Mouse (Mus musculus): ENCODE results near the gene Tmem95. TPM values are rescaled to one million over a fixed set of nuclear protein-coding genes. Genes with fewer than 3 reads are reported as not detected.

Gene Tmem95
- total RNA-seq, 4 experiments from 2014 or later = not detected

DNA sequence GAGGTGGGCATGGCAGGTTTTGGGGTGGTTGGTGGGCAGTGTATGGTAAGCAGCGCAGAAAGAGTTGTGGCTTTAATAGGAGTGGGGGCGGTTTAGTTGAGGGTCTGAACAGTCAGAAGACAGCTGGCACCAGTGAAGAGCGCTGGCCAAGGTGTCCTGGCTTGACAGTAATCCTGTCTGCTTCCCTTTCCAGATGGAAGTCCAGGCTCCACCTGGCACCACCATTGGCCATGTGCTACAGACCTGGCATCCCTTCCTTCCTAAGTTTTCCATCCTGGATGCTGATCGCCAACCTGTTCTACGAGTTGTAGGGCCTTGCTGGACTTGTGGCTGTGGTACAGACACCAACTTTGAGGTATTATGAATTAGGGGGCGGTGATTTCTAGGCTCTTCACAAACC lies 29.8 kb downstream of the Tmem95 start:
- DNase-seq (ENCODE audit: low spot score) = no peak

DNA sequence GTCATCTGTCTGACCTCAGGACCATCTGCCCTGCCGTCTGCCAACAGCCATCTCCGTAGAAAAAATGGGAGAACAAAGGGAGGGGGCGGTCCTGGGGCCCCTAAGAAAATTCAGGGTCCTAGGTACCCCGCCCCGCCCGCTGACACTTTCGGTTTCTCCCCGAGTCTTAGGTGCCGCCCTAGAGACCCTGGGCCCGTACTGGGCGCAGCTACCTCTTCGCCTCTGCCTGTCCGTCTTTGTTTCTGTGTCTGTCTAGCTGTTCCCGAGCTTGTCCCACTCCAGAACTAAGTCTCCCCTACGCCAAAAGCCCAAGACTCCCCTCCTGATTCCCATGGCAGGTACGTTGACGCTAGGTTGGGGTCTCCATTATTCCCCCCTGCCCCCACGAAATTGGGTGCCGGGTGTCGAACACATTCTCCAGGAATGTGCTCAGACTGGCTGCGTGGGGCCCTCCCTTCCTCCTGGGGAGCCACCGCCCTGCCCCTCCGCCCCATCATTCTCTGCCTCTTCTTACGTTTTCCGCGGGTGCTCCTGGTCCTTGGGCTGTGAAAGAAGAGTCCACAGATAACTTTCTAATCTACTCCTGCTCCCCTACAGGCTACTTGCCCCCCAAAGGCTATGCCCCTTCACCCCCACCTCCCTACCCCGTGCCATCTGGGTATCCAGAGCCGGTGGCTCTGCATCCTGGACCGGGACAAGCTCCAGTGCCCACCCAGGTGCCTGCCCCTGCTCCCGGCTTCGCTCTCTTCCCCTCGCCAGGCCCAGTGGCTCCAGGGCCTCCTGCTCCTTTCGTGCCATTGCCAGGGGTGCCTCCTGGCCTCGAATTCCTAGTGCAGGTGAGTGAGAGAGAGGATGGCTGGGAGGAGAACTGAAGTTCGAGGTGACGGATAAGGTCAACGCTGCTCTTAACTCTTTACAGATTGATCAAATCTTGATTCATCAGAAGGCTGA lies 30.8 kb downstream of the Tmem95 start:
- peak; percentile 32 for DNase-seq (ENCODE audit: low spot score)

DNA sequence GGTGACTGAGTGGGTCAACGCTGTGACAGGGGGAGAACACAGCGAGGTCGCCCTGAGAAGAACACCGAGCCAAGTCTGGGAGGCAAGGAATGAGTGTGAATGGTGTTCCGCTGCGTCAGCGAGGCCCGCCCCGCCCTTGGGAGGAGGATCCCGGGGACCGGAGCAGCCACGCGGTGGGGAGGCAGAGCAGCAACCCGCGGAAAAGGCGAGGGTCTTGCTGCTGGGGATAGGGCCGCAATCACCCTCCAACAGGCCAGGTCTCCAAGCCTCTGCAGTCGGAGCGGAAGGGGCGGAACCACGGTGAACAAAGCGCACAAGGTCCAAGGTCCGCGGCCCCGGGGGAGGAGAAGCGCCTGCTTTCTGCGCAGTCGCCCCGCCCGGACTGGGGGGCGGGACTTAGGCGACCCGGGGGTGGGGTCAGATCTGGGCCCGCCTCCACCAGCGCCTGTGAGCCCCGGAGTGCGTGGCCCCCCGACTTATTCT lies 31.6 kb downstream of the Tmem95 start, which contains the start of gene Plscr3:
Gene Plscr3 (plus strand): TSS at position 179 of the 483 bp plus-strand sequence.
- peak; percentile 91 for DNase-seq (ENCODE audit: low spot score)

DNA sequence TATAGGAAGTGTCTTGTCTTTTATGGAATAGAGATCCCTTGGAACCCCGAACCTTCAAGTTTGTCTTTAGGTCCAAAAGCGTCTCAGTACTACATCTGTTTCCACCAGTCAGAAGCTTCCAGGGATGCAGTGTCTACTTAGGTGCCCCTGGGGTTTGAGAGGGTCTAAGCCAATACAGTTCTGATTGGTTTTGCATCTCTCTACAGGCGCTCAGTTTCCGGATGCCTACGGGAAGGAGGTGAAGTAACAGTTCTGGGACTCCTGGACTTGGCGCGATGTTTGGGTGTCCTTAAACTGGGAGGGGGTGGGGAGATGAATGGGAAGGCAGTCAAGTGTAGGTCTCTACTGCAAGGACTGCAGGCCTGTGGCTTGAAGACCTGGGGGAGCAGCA lies 39.1 kb downstream of the Tmem95 start:
- DNase-seq (ENCODE audit: low spot score) = no peak

GRCm38 (mm10) chr11:69837952-69838713 lies 39.7 kb downstream of the Tmem95 start, which contains the start of gene Tmem256:
TSS of gene Tmem256 (plus strand) at chr11:69838514.
- peak; percentile 98 for DNase-seq (ENCODE audit: low spot score)

DNA sequence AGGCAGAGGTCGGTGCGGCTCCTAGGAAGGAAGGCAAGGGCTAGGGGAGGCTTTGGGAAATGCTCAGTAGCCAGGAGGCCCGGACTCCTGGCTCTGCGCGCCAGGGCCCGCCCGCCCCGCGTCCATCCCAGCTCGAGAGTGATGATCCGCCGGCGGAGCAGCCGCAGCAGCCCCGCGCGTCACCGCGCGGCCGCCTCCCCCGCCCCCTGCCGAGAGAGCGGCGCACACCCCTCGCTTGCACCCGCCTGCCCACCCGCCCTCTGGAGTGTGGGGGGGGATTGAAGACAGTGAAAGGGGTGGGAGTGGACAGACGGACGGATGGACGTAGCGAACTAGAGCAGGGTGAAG lies 40.2 kb downstream of the Tmem95 start, which contains the start of gene Nlgn2:
Gene Nlgn2 (minus strand): TSS at position 181 of the 348 bp plus-strand sequence.
- no peak for DNase-seq (ENCODE audit: low spot score)

DNA sequence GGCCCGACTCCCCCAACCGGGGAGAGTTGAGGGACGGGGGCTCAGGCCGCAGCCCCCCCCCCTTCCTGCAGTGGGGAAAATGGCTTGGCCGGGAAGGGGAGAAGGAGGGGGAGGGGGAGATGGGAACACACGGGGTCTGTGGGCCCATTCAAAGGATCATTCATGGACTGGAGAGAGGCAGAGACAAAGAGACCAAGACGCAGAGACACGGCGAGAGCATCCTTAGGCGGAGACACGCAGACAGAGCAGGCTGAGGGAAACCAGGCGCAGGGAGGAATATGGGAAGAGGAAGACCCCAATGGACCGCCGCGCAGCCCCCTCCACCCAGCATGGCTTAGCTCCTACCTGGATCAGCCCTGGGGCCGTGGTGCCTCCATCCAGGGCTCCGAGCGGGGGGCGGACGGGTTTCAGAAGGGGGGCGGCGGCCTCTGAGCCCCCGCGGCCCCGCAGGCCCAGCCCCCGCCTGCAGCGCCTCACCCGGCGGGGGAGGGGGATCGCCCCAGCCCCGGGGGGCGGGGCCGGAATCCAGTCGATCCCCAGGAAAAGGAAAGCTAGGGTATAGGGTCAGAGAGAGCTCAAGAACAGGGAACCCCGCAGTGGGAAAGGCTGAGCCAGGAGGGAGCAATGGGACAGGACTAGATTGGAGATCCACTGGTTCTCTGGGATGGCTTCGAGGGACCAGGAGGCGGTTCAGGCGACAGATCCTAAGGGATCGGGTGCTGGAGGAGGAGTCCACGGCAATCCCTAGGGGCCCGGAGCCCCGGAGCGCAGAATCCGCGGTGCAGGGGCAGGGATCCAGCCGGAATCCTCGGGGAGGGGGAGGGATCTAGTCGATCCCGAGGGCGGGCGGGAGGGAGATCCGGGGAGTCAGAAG lies 40.9 kb downstream of the Tmem95 start:
- DNase-seq (ENCODE audit: low spot score) = peak; percentile 44

GRCm38 (mm10) chr11:69835966-69836335 lies 41.9 kb downstream of the Tmem95 start:
- DNase-seq (ENCODE audit: low spot score) = no peak

GRCm38 (mm10) chr11:69835326-69835965 lies 42.4 kb downstream of the Tmem95 start:
- DNase-seq (ENCODE audit: low spot score) = no peak

- DNase-seq (ENCODE audit: low spot score) = no peak
Measured at GRCm38 (mm10) chr11:69834001-69834549, 43.7 kb downstream of the Tmem95 start.

GRCm38 (mm10) chr11:69833554-69833953 lies 44.3 kb downstream of the Tmem95 start:
- DNase-seq (ENCODE audit: low spot score) = no peak

GRCm38 (mm10) chr11:69828832-69829231 lies 49.0 kb downstream of the Tmem95 start:
- no peak for DNase-seq (ENCODE audit: low spot score)

Small RNAs within 50 kb of the gene (microRNA-seq; reads per million reads assigned to microRNA genes)
- gene Mir6924 = not detected

Other genes with a start within 250 kb of the Tmem95 start
- gene Fxr2, start 245.0 kb downstream of the Tmem95 start, total RNA-seq (2022) = 100 to 1,000 TPM in 1 of 4 experiments, 10 to 100 TPM in 3; 92.4 to 109 (median 94.5) TPM
- not detected for gene Sox15, start 222.7 kb downstream of the Tmem95 start, total RNA-seq (2022)
- gene Mpdu1, start 215.4 kb downstream of the Tmem95 start, total RNA-seq (2022) = 10 to 100 TPM; 13.6 to 18.8 (median 15.5) TPM
- 1 to 10 TPM; 4.5 to 7.0 (median 6.3) TPM for gene Cd68, start 211.9 kb downstream of the Tmem95 start, total RNA-seq (2022)
- 100 to 1,000 TPM; 162 to 194 (median 186) TPM for gene Eif4a1, start 205.6 kb downstream of the Tmem95 start, total RNA-seq (2022)
- 10 to 100 TPM; 27.2 to 40.0 (median 28.7) TPM for gene Senp3, start 195.9 kb downstream of the Tmem95 start, total RNA-seq (2022)
- gene Tnfsf13, start 192.2 kb downstream of the Tmem95 start, total RNA-seq (2022) = 1 to 10 TPM; 2.6 to 4.3 (median 2.9) TPM
- 10 to 100 TPM; 14.9 to 19.6 (median 17.5) TPM for gene Tnfsf12, start 182.2 kb downstream of the Tmem95 start, total RNA-seq (2022)
- gene Tnfsfm13, start 181.9 kb downstream of the Tmem95 start, total RNA-seq (2022) = 1 to 10 TPM; 1.4 to 4.2 (median 3.1) TPM
- gene Polr2a, start 119.4 kb downstream of the Tmem95 start, total RNA-seq (2022) = 10 to 100 TPM; 28.5 to 35.7 (median 32.9) TPM
- not detected for gene Slc35g3, start 116.0 kb downstream of the Tmem95 start, total RNA-seq (2022)
- gene Zbtb4, start 112.1 kb downstream of the Tmem95 start, total RNA-seq (2022) = 10 to 100 TPM; 43.7 to 52.4 (median 49.3) TPM
- gene Chrnb1, start 82.1 kb downstream of the Tmem95 start, total RNA-seq (2022) = 1 to 10 TPM; 2.2 to 4.3 (median 3.8) TPM
- 1 to 10 TPM; 2.1 to 3.3 (median 2.6) TPM for gene Fgf11, start 76.2 kb downstream of the Tmem95 start, total RNA-seq (2022)
- under 1 TPM; 0.14 to 0.57 (median 0.31) TPM for gene Tmem102, start 72.4 kb downstream of the Tmem95 start, total RNA-seq (2022)
- gene Gm39566, start 62.7 kb downstream of the Tmem95 start, total RNA-seq (2022) = not detected
- not detected for gene Spem2, start 59.6 kb downstream of the Tmem95 start, total RNA-seq (2022)
- gene Spem1, start 55.8 kb downstream of the Tmem95 start, total RNA-seq (2022) = not detected
- gene Nlgn2, start 40.2 kb downstream of the Tmem95 start, total RNA-seq (2022) = 1 to 10 TPM; 3.1 to 6.9 (median 4.3) TPM
- gene Tmem256, start 39.5 kb downstream of the Tmem95 start, total RNA-seq (2022) = 100 to 1,000 TPM; 193 to 338 (median 283) TPM
- gene Plscr3, start 31.6 kb downstream of the Tmem95 start, total RNA-seq (2022) = 10 to 100 TPM; 20.7 to 25.3 (median 21.7) TPM
- under 1 TPM in 1 of 4 experiments, not detected in 3; 0.23 TPM for gene Tnk1, start 19.3 kb downstream of the Tmem95 start, total RNA-seq (2022)
- 1 to 10 TPM; 2.0 to 2.6 (median 2.4) TPM for gene Kctd11, start 3.4 kb upstream of the Tmem95 start, total RNA-seq (2022)
- gene Acap1, start 17.5 kb upstream of the Tmem95 start, total RNA-seq (2022) = 1 to 10 TPM in 2 of 4 experiments, under 1 TPM in 2; 0.16 to 1.1 (median 0.83) TPM
- gene 2810408A11Rik, start 23.0 kb upstream of the Tmem95 start, total RNA-seq (2022) = under 1 TPM; 0.43 to 0.81 (median 0.60) TPM
- gene Neurl4, start 23.1 kb upstream of the Tmem95 start, total RNA-seq (2022) = 10 to 100 TPM; 38.0 to 50.9 (median 43.4) TPM
- gene Gps2, start 35.9 kb upstream of the Tmem95 start, total RNA-seq (2022) = 10 to 100 TPM; 23.2 to 32.1 (median 27.7) TPM
- gene Eif5a, start 43.9 kb upstream of the Tmem95 start, total RNA-seq (2022) = 100 to 1,000 TPM; 410 to 451 (median 437) TPM
- gene Ybx2, start 57.8 kb upstream of the Tmem95 start, total RNA-seq (2022) = 10 to 100 TPM; 13.8 to 32.7 (median 24.3) TPM
- gene Slc2a4, start 70.2 kb upstream of the Tmem95 start, total RNA-seq (2022) = 100 to 1,000 TPM; 435 to 503 (median 470) TPM
- gene Cldn7, start 86.8 kb upstream of the Tmem95 start, total RNA-seq (2022) = 1 to 10 TPM in 1 of 4 experiments, not detected in 3; 1.1 TPM
- gene Ctdnep1, start 103.1 kb upstream of the Tmem95 start, total RNA-seq (2022) = 100 to 1,000 TPM; 144 to 172 (median 168) TPM
- 10 to 100 TPM; 41.7 to 57.3 (median 48.1) TPM for gene Elp5, start 104.5 kb upstream of the Tmem95 start, total RNA-seq (2022)
- 100 to 1,000 TPM; 287 to 342 (median 325) TPM for gene Gabarap, start 113.1 kb upstream of the Tmem95 start, total RNA-seq (2022)
- gene Phf23, start 117.8 kb upstream of the Tmem95 start, total RNA-seq (2022) = 10 to 100 TPM; 21.0 to 24.9 (median 23.6) TPM
- 1 to 10 TPM; 4.0 to 6.4 (median 5.1) TPM for gene Dvl2, start 122.6 kb upstream of the Tmem95 start, total RNA-seq (2022)
- gene Acadvl, start 137.4 kb upstream of the Tmem95 start, total RNA-seq (2022) = 1,000 to 10,000 TPM; 1,233 to 1,415 (median 1,285) TPM
- 1 to 10 TPM; 3.9 to 6.3 (median 5.2) TPM for gene Dlg4, start 138.9 kb upstream of the Tmem95 start, total RNA-seq (2022)
- gene Asgr1, start 176.1 kb upstream of the Tmem95 start, total RNA-seq (2022) = not detected
- gene Asgr2, start 214.6 kb upstream of the Tmem95 start, total RNA-seq (2022) = under 1 TPM in 1 of 4 experiments, not detected in 3; 0.34 TPM

Data from heart, adult 8-10 months (tissue).